Mouse (Mus musculus) stomach, postnatal 0 days (tissue): ENCODE data around the gene Mab21l2.

Experiments
- CTCF ChIP-seq: IDR thresholded peaks from 2 replicates; pipeline ENCODE4 v1.5.1; 2016; ENCODE audit warnings: antibody characterized with exemption, low read depth, mild to moderate bottlenecking, moderate library complexity
- EP300 ChIP-seq: optimal IDR thresholded peaks from 2 replicates; pipeline ENCODE3; 2016; ENCODE audit warnings: antibody characterized with exemption

DNA sequence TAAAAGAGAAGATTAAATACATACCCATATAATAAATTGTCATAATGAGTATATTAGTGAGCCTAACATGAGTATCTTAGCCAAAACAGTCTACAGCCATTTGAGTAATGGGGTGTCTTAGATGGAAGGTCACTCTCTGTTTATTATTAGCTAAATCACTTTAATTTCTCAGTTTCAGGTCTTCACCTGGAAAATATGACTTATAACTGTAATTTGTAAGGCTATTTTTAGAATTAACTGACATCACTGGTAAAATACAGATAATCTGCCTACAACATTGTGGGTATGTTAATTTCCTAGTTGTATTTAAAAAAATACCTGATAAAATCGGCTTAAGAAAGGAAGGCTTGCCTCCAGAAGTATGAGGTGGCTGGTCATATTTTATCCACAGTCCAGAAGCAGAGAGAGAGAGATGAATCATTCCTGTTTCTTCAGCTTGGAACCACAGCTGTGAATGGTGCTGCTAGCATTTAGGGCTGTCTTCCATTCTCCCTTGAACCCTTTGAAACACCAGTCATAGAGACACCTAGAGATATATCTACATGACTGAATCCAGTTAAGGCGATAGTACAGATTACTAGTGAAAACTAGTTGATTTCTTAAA lies 29.8 kb downstream of the Mab21l2 start:
- TF ChIP-seq EP300 (no peak), CTCF (no peak)
